Mouse (Mus musculus) liver, adult 2 months (tissue): ENCODE measurements around the gene Serinc2.

ENCODE experiments used
- CTCF ChIP-seq: fragments of 200-500 bp; IDR thresholded peaks from 2 replicates; pipeline ENCODE4 v1.5.1; 2011; ENCODE audit warnings: low read depth, low read length, control low read depth
- POLR2A ChIP-seq: fragments of 200-500 bp; IDR thresholded peaks from 2 replicates; pipeline ENCODE4 v1.6.1; 2011; ENCODE audit warnings: low read length, control low read depth; ENCODE audit not compliant: insufficient read depth; ENCODE audit errors: extremely low read depth

DNA sequence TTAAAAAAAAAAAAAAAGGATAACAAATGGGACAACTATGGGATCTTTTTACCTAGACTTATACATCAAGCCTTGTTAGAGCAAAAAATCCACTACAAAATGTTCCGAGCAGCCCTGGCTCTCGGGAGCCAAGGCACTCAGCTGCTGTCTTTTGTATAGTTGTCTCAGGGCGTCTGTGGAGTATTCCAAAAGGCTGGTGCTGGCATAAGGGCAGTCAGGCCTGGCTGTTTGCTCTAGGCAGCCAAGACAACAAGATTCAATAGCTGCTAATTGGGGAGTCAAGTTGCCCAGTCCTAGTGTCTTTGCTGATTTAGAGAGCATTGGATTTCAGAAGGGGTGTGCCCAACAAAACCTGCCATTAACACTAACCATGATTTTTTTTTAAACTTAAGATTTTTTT, 30.4 kb downstream of the Serinc2 start:
- TF ChIP-seq CTCF, result no peak
- no peak for TF ChIP-seq POLR2A
